Mouse (Mus musculus): ENCODE results near the gene 9130230L23Rik.

The 9130230L23Rik gene

DNA sequence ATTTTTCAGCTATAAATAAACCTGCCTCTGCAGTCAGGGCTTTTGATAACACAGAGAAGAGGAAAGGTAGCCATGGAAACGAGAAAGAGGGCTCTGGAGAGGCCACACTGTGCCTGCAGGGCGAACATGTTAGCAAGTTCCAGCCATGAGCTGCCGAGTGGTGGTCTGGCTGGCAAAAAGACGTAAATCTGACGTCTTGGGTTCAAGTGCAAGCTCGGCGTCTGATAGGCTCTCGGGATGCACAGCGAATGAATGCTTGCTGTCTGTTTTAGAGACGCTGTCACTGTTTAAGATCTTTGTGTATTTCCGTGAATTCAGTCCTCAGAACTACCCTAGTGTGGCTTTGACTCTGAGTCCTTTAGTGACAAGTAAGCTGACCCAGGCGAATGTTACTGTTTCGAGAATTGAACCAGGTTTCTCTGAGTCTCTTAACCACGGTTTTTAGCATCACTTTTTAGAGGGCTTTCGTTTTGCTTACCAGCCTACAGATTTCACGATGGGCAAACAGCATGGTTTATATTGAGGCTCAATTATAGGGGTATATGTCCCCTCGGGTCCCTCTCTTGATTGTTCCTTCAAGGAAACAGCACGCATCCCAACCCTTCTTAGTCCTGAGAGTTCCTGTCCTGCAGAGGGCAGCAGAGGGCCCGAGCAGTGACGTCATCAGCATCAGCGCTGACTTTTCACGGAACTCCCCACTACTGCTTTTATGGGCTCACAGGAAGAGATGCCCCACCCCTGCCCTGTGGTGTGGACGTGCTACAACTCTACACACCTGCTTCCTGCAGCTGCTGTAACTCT is 48.5 kb downstream of the 9130230L23Rik start:
- DNase-seq (ENCODE audit: low read depth in 1 of 2, low spot score in 2 of 2) = peak; percentile 78 to 92

DNA sequence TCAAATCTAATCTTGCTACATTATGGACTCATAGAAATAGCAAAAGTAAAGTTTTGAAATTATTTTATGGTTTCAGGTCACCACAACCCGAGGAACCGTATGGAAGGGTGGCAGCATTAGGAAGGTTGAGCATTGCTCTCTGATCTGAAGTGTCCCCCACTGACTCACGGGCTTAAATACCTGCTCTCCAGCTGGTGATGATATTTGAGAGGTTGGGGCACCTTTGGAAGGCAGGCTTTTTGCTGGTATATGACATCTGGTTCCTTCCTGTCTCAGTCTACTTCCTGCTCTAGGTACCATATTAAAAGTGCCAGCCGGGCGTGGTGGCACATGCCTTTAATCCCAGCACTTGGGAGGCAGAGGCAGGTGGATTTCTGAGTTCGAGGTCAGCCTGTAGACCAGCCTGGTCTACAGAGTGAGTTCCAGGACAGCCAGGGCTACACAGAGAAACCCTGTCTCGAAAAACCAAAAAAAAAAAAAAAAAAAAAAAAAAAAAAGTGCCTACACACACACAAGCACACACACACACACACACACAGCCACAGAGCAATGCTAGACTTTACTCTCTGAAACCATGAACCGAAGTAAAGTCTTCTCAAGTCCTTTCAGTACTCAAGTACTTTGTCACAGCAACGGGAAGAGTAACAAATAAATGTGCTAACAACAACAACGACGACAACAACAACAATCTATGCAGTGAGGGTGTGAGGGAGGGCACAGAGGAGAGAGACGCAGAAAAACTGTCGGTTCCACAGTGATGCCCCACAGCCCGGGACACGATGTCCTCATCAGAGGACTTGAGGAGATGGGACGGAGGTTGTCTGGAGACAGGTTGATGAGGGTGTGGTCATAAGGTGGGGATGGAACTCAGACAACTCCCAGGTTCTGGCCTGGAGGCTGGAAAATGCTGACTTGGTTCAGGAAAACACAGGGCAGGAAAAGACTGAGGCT is 49.7 kb downstream of the 9130230L23Rik start:
- DNase-seq (ENCODE audit: low read depth in 1 of 2, low spot score in 2 of 2) = no peak

GRCm38 (mm10) chr5:65951513-65951909 is 52.6 kb downstream of the 9130230L23Rik start:
- DNase-seq (ENCODE audit: low read depth in 1 of 2, low spot score in 2 of 2) = no peak

DNA sequence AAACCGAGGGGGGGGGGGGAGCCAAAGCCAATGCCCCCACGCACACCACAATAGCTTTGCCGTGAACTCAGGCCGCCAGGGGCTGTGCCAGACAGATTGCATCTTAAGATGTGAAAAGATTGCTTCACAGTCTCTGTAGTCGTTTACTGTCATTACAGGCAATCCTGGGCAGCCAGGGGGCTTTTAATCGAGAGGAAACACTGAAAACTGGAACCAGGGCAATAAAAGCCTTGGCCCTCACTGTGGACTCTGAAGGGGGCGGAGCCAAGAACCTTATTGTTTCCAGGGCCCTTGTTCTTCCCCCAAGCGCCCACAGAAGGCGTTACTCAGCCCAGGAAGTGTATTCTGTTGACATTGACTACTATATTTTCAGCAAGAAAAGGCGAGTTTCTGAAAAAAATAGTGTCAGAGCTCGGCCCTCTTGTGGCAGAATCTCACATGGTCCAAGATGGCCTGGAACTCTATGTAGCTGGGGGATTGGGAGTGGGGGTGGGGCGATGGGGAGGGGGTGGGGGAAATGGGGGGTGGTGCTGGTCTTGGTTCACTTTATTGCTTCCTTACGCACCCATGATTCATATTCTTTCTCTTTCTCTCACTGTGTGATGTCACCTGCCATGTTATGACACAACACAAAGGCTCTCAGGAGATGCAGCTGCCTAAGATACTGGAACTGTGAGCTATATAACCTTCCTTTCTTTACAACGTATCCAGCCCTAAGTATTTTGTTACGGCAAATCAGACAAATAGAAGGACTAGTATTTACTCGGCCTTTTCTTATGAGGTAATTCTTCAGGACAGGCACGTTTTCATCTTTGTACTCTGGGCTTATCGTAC is 53.2 kb downstream of the 9130230L23Rik start:
- DNase-seq (ENCODE audit: low read depth in 1 of 2, low spot score in 2 of 2) = peak; percentile 50 to 58

DNA sequence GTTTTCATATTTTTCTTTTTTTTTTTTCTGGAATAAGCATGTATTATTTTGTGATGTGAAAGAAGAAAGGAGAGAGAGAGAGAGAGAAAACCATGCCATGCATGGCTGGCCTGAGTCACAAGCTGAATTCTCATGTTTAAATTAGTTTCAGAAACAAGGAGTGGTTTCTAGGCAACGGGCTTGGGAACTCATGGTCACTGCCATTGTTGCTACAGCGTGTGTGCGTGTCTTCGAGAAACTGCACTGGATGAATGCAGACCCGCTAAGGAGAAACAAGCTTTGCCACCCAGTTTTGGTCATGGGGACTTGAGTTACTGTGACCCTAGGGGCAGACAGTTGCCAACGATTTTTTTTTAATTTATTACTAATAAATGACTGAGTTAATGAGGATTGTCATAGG is 53.8 kb downstream of the 9130230L23Rik start:
- no peak for DNase-seq (ENCODE audit: low read depth in 1 of 2, low spot score in 2 of 2)

DNA sequence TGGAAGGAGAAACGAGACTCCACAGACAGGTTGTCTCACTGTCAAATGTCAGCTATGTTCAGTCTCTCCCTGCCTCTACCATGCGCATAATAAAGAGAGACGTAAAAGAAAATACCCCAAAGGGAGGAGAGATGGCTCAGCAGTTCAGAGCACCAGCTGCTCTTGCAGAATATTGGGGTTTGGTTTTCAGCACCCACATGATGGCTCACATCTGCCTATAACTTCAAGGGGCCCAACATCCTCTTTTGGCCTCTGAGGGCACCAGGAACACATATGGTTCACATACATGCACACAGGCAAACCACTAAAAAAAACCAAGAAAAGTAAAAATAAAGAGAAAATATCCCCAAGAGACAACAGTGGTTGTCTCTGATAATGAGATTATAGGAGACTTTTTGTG is 54.3 kb downstream of the 9130230L23Rik start:
- no peak for DNase-seq (ENCODE audit: low read depth in 1 of 2, low spot score in 2 of 2)

- DNase-seq (ENCODE audit: low read depth in 1 of 2, low spot score in 2 of 2) = no peak
These were observed 62.9 kb downstream of the 9130230L23Rik start for GRCm38 (mm10) chr5:65941145-65941544.

- peak; percentile 74 to 77 for DNase-seq (ENCODE audit: low read depth in 1 of 2, low spot score in 2 of 2)
These were observed 65.9 kb downstream of the 9130230L23Rik start for GRCm38 (mm10) chr5:65937998-65938715.

DNA sequence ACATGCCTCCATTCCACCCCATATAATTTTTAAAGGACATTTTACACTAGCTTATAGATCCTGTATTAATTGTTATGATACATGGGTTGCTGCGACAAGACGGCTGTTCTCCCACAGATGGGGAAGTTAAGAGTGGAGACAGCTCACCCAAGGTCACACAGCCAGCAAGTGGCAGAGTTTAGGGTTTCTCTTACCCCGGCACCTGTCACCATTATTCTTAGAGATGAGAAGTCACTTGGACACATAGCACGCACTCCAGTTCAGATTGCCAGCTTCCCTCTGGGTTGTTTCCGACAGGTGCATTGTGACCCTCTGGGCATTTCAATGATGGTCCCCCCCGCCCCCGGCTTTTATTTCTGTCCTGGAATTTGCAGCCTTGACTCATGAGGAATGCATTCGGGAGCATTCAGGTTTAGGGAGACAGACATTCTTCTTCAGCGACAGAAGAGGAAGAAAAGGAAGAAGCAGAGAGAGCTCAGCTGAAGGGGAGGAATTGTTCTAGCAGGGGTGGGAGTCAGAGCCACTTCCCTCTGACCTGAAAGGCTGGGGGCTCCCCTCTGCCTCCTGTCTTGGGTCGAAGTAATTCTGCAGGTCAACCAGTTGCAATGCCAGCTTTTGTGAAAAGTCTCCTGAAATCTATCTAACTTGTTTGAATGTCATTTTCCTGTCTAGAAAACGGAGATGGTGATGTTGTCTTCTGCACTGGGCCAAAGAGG is 66.9 kb downstream of the 9130230L23Rik start:
- DNase-seq (ENCODE audit: low read depth in 1 of 2, low spot score in 2 of 2) = no peak

DNA sequence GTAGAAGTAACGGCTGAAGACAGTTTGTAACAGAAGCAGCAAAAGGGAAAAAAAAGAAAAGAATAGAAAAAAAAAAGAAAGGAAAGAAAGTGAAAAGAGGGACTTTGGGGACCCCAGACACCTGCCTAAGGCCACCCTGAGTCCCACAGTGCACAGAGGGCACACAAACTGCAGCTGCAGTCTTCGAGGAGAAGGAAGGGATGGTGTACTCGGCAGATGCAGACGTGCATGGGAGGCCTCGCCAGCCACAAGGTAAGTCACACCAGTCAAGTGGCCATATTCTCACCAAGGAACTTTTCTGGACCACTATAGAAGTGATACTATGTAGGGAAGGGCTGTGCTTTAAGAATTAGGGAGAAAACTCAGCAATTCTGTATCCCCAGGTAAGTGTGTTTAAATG is 69.3 kb downstream of the 9130230L23Rik start, which contains the start of gene Chrna9:
TSS of gene Chrna9 (plus strand) at position 139 of the 400 bp plus-strand sequence.
- DNase-seq (ENCODE audit: low read depth in 1 of 2, low spot score in 2 of 2) = no peak

GRCm38 (mm10) chr5:65933764-65934163 is 70.3 kb downstream of the 9130230L23Rik start:
- DNase-seq (ENCODE audit: low read depth in 1 of 2, low spot score in 2 of 2) = no peak

DNA sequence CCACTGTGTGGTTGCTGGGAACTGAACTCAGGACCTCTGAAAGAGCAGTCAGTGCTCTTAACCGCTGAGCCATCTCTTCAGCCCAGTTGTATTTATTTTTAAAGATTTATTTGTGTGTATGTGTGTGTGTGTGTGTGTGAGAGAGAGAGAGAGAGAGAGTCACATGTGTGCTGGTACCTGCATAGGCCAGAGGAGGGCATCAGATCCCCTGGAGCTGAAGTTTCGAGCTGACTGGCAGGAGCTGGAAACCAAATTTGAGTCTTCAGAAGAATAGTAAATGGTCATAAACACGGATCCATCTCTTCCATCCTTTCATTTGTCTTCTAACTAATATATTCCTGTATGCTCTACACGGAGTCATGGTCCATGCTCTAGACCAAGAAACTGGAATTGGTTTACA is 70.8 kb downstream of the 9130230L23Rik start:
- no peak for DNase-seq (ENCODE audit: low read depth in 1 of 2, low spot score in 2 of 2)

DNA sequence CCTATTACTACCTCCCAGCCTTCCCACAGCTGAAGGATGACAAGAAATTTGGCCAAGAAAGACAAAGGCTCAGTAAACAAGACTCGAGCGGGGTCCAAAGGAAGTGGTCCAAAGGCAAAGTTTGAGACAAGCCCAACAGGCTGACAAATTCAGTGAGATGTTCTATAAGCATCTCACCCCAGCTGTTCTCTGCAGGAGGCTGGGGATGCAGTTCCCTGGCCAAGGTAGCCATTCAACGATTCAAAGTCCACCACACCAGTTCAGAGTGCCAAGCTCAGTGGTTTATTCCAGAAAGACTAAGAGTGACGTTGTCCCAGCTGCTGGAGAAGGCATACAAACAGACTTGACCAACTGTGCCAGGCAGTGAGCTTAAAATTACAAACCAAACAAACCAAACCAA is 73.9 kb downstream of the 9130230L23Rik start:
- DNase-seq (ENCODE audit: low read depth in 1 of 2, low spot score in 2 of 2) = no peak
